Comparison of ENCODE assay signal across 13 mouse cellular contexts in the genomic region with DNA sequence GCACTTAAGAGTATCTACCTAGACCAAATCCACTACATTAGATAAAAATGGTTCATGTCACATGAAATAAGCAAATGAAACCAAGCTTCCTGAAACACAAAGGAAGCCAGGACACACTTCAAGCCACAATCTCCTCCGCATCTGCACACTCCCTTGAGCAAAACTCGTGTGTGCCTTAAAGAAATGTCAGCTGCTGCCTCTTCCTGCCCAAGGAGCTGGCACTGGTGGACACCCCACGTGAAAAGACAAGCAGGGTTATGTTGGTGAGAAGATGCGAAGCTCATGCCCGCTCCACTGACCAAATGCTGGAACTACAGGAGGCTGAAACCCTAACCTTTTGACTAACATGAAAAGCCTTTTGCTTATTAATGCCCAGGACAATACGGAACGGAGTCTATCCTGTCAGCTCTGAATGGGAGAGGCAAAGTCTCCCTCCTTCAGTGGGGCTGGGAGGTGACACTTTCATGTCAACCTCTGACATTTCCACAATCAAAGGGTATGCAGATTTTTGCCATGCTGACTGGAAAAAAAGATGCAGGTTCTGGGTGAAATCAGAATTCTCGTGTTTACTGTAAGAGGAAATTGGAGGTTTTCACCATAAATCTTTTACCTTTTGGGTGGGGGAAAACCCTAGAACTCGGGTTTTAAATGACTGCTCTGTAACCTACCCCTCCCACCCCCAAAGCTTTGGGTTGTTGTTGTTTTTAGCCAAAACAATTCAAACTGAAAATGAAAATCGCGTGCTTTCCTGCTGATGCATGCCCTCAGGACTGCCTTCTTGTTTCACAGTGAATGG.
DNase-seq lines count a peak whose midpoint lies in the region; ATAC-seq and TF ChIP-seq lines count a peak whose summit lies in the region.
"Had no signal": no experiment of that assay in that cellular context is flagged by ENCODE, and none has a peak within 500 bp of the region (broad histone marks: within the 10 kb centered on the region; RNA-seq: fewer than 3 reads in every experiment).

No protein-coding gene starts in this region.

- 0 out of 2 replicates have a peak overlapping the region, but pooled peaks have one; percentile 26 for H3K4me2 ChIP-seq in liver, postnatal 0 days (ENCODE audit: low read depth, low read length)
- no peak overlapping the region for H3K4me2 ChIP-seq in liver, embryonic 12.5 days
- H3K4me2 ChIP-seq: embryonic facial prominence, embryonic 15.5 days; heart, embryonic 13.5 days; limb, embryonic 13.5 days had no signal

- WGBS in liver, postnatal 0 days (ENCODE audit: insufficient replicate concordance), result 36% methylated on average over 11 of the region's 11 CpGs
- 51% methylated on average over 11 of the region's 11 CpGs for whole genome bisulfite sequencing in liver, embryonic 12.5 days (ENCODE audit: insufficient replicate concordance)
- 59% methylated on average over 11 of the region's 11 CpGs for WGBS in embryonic facial prominence, embryonic 10.5 days

- H3K4me3 ChIP-seq in liver, postnatal 0 days (ENCODE audit: low read depth, low read length), result no peak overlapping the region
- no peak overlapping the region for H3K4me3 ChIP-seq in liver, embryonic 12.5 days
- no peak overlapping the region for H3K4me3 ChIP-seq in embryonic facial prominence, embryonic 10.5 days
- no peak overlapping the region for H3K4me3 ChIP-seq in left cerebral cortex, adult 2 months
- H3K4me3 ChIP-seq: embryonic facial prominence, embryonic 15.5 days; heart, embryonic 13.5 days; limb, embryonic 13.5 days had no signal

- no peak for TF ChIP-seq EP300 in liver, postnatal 0 days (IDR thresholded peaks at IDR 0.05; ENCODE audit: low read depth)

- DNase-seq in liver, postnatal 0 days, result no peak
- peak; percentile 90 for DNase-seq in CD4-positive helper T cell, adult 2 months (ENCODE audit: low read depth, low spot score)
- no peak for DNase-seq in embryonic facial prominence, embryonic 10.5 days (ENCODE audit: low spot score)
- peak; percentile 88 for DNase-seq in naive thymus-derived CD4-positive, alpha-beta T cell, adult 2 months (ENCODE audit: low read depth)
- no peak for DNase-seq in kidney, postnatal 14 days
- DNase-seq in adrenal gland, postnatal 4 days (ENCODE audit: low spot score in 2 of 2), result no peak
- no peak for DNase-seq in left cerebral cortex, adult 2 months (ENCODE audit: extremely low spot score in 1 of 2, low spot score in 2 of 2)
- DNase-seq: cerebellum, adult 11 months; layer of hippocampus, adult 9-11 months had no signal

- H3K27ac ChIP-seq in liver, postnatal 0 days (ENCODE audit: low read depth), result no peak overlapping the region
- no peak overlapping the region for H3K27ac ChIP-seq in liver, embryonic 12.5 days
- H3K27ac ChIP-seq in embryonic facial prominence, embryonic 10.5 days (replicated peaks), result 0 out of 2 replicates have a peak overlapping the region, but pooled peaks have one; percentile 44
- H3K27ac ChIP-seq in left cerebral cortex, adult 2 months, result no peak overlapping the region
- H3K27ac ChIP-seq: embryonic facial prominence, embryonic 15.5 days; heart, embryonic 13.5 days; limb, embryonic 13.5 days had no signal

- H3K27me3 ChIP-seq in liver, postnatal 0 days (ENCODE audit: insufficient read depth, low read length), result no peaks in the 10 kb centered on the region
- H3K27me3 ChIP-seq in liver, embryonic 12.5 days (replicated peaks), result no peaks in the 10 kb centered on the region
- H3K27me3 ChIP-seq in embryonic facial prominence, embryonic 10.5 days (replicated peaks; ENCODE audit: low read depth, poor library complexity, severe bottlenecking), result peaks cover 12% of the 10 kb centered on the region
- H3K27me3 ChIP-seq: heart, embryonic 13.5 days; limb, embryonic 13.5 days had no signal

- intact Hi-C loops in left cerebral cortex, adult 2 months (cut with DNase I), result loop anchor here (10.0 kb wide), 2 partner anchors 736 to 1156 kb away; no protein-coding TSS in a partner anchor

- peaks cover 21% of the 10 kb centered on the region for H3K4me1 ChIP-seq in liver, postnatal 0 days (ENCODE audit: insufficient read depth)
- peaks cover 41% of the 10 kb centered on the region for H3K4me1 ChIP-seq in liver, embryonic 12.5 days
- peaks cover 65% of the 10 kb centered on the region for H3K4me1 ChIP-seq in embryonic facial prominence, embryonic 10.5 days

- peaks cover 3% of the 10 kb centered on the region; the same call in 1 of the 2 replicates for H3K36me3 ChIP-seq in liver, postnatal 0 days (replicated peaks; ENCODE audit: insufficient read depth, low read length)
- no peaks in the 10 kb centered on the region for H3K36me3 ChIP-seq in liver, embryonic 12.5 days
- H3K36me3 ChIP-seq in embryonic facial prominence, embryonic 10.5 days (replicated peaks), result no peaks in the 10 kb centered on the region
- H3K36me3 ChIP-seq: embryonic facial prominence, embryonic 15.5 days; heart, embryonic 13.5 days; limb, embryonic 13.5 days had no signal

- no peak overlapping the region for H3K9ac ChIP-seq in liver, postnatal 0 days (replicated peaks)
- H3K9ac ChIP-seq in liver, embryonic 12.5 days, result no peak overlapping the region
- H3K9ac ChIP-seq: embryonic facial prominence, embryonic 15.5 days; limb, embryonic 13.5 days had no signal

- no peak for ATAC-seq in liver, postnatal 0 days
- ATAC-seq in liver, embryonic 12.5 days, result no peak

- TF ChIP-seq CTCF in liver, postnatal 0 days (IDR thresholded peaks at IDR 0.05; ENCODE audit: low read depth), result no peak
- no peak for TF ChIP-seq CTCF in left cerebral cortex, adult 2 months (IDR thresholded peaks at IDR 0.05)

- H3K9me3 ChIP-seq in liver, postnatal 0 days (ENCODE audit: low read length), result no peaks in the 10 kb centered on the region
- H3K9me3 ChIP-seq in liver, embryonic 12.5 days (replicated peaks), result no peaks in the 10 kb centered on the region
- H3K9me3 ChIP-seq in embryonic facial prominence, embryonic 10.5 days, result no peaks in the 10 kb centered on the region
- H3K9me3 ChIP-seq: embryonic facial prominence, embryonic 15.5 days; heart, embryonic 13.5 days; limb, embryonic 13.5 days had no signal

Comparison
In these comparisons a context has a peak if more than half of its experiments do, and no peak if none do; other contexts are left out.
1. DNase-seq: peak in CD4-positive helper T cell, adult 2 months (single experiment) and naive thymus-derived CD4-positive, alpha-beta T cell, adult 2 months (single experiment); none in liver, postnatal 0 days (single experiment), embryonic facial prominence, embryonic 10.5 days (single experiment), kidney, postnatal 14 days (single experiment), adrenal gland, postnatal 4 days (0 of 2) and left cerebral cortex, adult 2 months (0 of 2).